Mouse (Mus musculus) Patski (cell line): Measurements from ENCODE around the gene Rpl28. TPM values are rescaled to one million over a fixed set of nuclear protein-coding genes. Genes with fewer than 3 reads are reported as not detected.

ENCODE experiments used
- ATAC-seq: fragments of 100-300 bp; one replicate; pipeline ENCODE4 v1.8.0; 2021
- CTCF ChIA-PET: fragments of 350-600 bp; sonication (Branson Sonifier 250); formaldehyde crosslinking; loops from one replicate; lab custom pipeline; 2022; ENCODE audit warnings: inconsistent platforms; lab: Charles Lee
- POLR2A ChIA-PET: fragments of 350-600 bp; sonication (Branson Sonifier 250); formaldehyde crosslinking; loops from one replicate; lab custom pipeline; 2022; ENCODE audit warnings: antibody characterized with exemption, inconsistent platforms; lab: Charles Lee
- DNase-seq: peaks from one replicate; pipeline ENCODE4 v3.0.0-alpha.2; 2011; ENCODE audit warnings: low read depth, low spot score
- H3K27me3 ChIP-seq: fragments of 371-371 bp; one replicate; pipeline ENCODE4 v1.5.1; 2021
- CTCF ChIP-seq: fragments of 100-300 bp; IDR thresholded peaks from one replicate; pipeline ENCODE4 v1.5.1; 2021
- in situ Hi-C: fragments of 300-500 bp; cut with MboI; formaldehyde crosslinking; loops from 3 replicates; pipeline ENCODE4 v1.11.1; 2018; ENCODE audit warnings: low pct_unique_long_range_greater_than_20kb, mixed read lengths
- polyA plus RNA-seq: library from polyadenylated mRNA; unstranded; gene quantifications from one replicate; pipeline ENCODE4 v1.2.3, GENCODE M21; 2021

Gene Rpl28
- polyA plus RNA-seq, 1 experiment from 2014 or later = 230 TPM

GRCm38 (mm10) chr7:4759670-4760069, 33.0 kb upstream of the Rpl28 start:
- POLR2A ChIA-PET = no interaction called here
- no peak for TF ChIP-seq CTCF
- in situ Hi-C loops = no loop called here
- CTCF ChIA-PET = no interaction called here
- no peak for DNase-seq
- no peak for ATAC-seq
- no peaks in the 10 kb centered on the region for H3K27me3 ChIP-seq

GRCm38 (mm10) chr7:4764946-4765710, 27.5 kb upstream of the Rpl28 start:
- POLR2A ChIA-PET = interaction anchor here (0.6 to 1.0 kb wide), 2 partner anchors 31 to 254 kb away, joined by 3 to 4 read pairs; no protein-coding TSS in a partner anchor
- in situ Hi-C loops = no loop called here
- no peak for TF ChIP-seq CTCF
- CTCF ChIA-PET = interaction anchor here (1.2 kb wide), 2 partner anchors 14 to 25 kb away, joined by 3 to 6 read pairs; partner anchors contain the start of gene Tmem238
- H3K27me3 ChIP-seq = peaks cover 6% of the 10 kb centered on the region
- no peak for DNase-seq
- no peak for ATAC-seq

- peaks cover under 1% of the 10 kb centered on the region for H3K27me3 ChIP-seq
- ChIA-PET CTCF (no interaction called here), POLR2A (no interaction called here)
- ATAC-seq = no peak
- no peak for TF ChIP-seq CTCF
- no peak for DNase-seq
- in situ Hi-C loops = no loop called here
Observed at GRCm38 (mm10) chr7:4771202-4771601, 21.5 kb upstream of the Rpl28 start, which contains the start of gene Fam71e2. Gene Fam71e2, minus strand, starts transcription at chr7:4771302.

GRCm38 (mm10) chr7:4776131-4776530, 16.5 kb upstream of the Rpl28 start:
- POLR2A ChIA-PET = interaction anchor here (0.5 to 1.4 kb wide), 3 partner anchors 13 to 113 kb away, joined by 3 to 4 read pairs (median 3); partner anchors contain the start of gene Tmem238
- in situ Hi-C loops = no loop called here
- CTCF ChIA-PET = no interaction called here
- no peak for TF ChIP-seq CTCF
- ATAC-seq = no peak
- H3K27me3 ChIP-seq = no peaks in the 10 kb centered on the region
- DNase-seq = no peak

GRCm38 (mm10) chr7:4776861-4777830, 15.5 kb upstream of the Rpl28 start:
- ATAC-seq (peak; percentile 7), DNase-seq (no peak)
- ChIA-PET CTCF (no interaction called here), POLR2A (interaction anchor here (1.4 kb wide), 1 partner anchor 12 kb away, joined by 4 read pairs; the partner anchor contains the start of gene Tmem238)
- in situ Hi-C loops = no loop called here
- TF ChIP-seq CTCF = no peak
- no peaks in the 10 kb centered on the region for H3K27me3 ChIP-seq

- ATAC-seq = no peak
- DNase-seq = no peak
- H3K27me3 ChIP-seq = no peaks in the 10 kb centered on the region
- POLR2A ChIA-PET = interaction anchor here (1.8 kb wide), 1 partner anchor 33 kb away, joined by 5 read pairs; no protein-coding TSS in a partner anchor
- CTCF ChIA-PET = interaction anchor here (1.0 kb wide), 1 partner anchor 38 kb away, joined by 3 read pairs; the partner anchor contains the start of gene Kmt5c
- in situ Hi-C loops = no loop called here
- TF ChIP-seq CTCF = no peak
Observed at GRCm38 (mm10) chr7:4777851-4778637, 14.6 kb upstream of the Rpl28 start.

GRCm38 (mm10) chr7:4779921-4780320, 12.8 kb upstream of the Rpl28 start:
- DNase-seq (no peak), ATAC-seq (no peak)
- no peaks in the 10 kb centered on the region for H3K27me3 ChIP-seq
- in situ Hi-C loops = no loop called here
- POLR2A ChIA-PET = interaction anchor here (0.5 to 1.8 kb wide), 4 partner anchors 27 to 87 kb away, joined by 3 to 5 read pairs (median 3); partner anchors contain the start of gene Cox6b2
- TF ChIP-seq CTCF = no peak
- CTCF ChIA-PET = no interaction called here

- ChIA-PET POLR2A (no interaction called here), CTCF (interaction anchor here (1.0 to 1.1 kb wide), 2 partner anchors 15 to 36 kb away, joined by 3 read pairs; no protein-coding TSS in a partner anchor)
- in situ Hi-C loops = no loop called here
- TF ChIP-seq CTCF = no peak
- H3K27me3 ChIP-seq = no peaks in the 10 kb centered on the region
- ATAC-seq = no peak
- DNase-seq = no peak
Observed at GRCm38 (mm10) chr7:4782130-4782529, 10.5 kb upstream of the Rpl28 start.

- no peaks in the 10 kb centered on the region for H3K27me3 ChIP-seq
- ChIA-PET POLR2A (no interaction called here), CTCF (interaction anchor here (1.1 kb wide), 1 partner anchor 14 kb away, joined by 3 read pairs; no protein-coding TSS in a partner anchor)
- in situ Hi-C loops = no loop called here
- DNase-seq = no peak
- no peak for TF ChIP-seq CTCF
- no peak for ATAC-seq
Observed at GRCm38 (mm10) chr7:4782759-4783158, 9.9 kb upstream of the Rpl28 start, which contains the start of the genes Il11 and Tmem190. Gene Il11, minus strand, starts transcription at chr7:4782859. Gene Tmem190, plus strand, starts transcription at chr7:4782937.
